Mouse (Mus musculus): ENCODE data around the gene Ammecr1. TPM values are rescaled to one million over a fixed set of nuclear protein-coding genes. Genes with fewer than 3 reads are reported as not detected.

Ammecr1 gene
- total and polyA plus RNA-seq, 2 experiments, result 0.39 to 0.83 TPM

DNA sequence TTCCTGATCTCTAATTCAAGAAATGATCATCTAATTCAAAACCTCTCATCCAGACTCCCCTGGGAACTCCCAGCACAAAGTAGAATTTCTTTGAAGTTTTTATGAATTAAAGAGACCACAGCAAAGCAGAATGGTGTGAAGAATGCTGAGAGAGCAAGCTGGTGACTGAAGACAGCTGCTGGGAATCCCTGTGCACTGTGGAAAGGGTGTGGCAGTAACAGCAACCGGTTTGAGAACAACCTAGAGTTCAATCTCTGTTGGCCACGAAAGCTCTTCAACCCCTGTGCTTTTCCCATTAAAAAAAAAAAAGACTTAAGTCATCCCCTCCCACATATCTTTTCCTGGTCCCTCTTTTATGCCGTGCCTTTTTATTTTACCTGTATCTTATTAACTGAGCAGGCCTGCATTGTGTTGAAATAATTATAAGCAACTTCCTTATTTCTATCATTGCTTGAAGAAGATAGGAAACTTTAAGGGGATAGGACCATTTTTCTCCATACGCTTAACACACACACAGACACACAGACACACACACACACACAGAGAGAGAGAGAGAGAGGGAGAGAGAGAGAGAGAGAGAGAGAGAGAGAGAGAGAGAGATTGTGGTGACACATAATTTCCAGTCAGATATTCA is 6.7 kb downstream of the Ammecr1 start:
- DNase-seq (ENCODE audit: extremely low read depth, low read depth, low spot score), result no peak
- no peaks in the 10 kb centered on the region for H3K36me3 ChIP-seq (ENCODE audit: control insufficient read depth, insufficient read depth, low read length)
- no peaks in the 10 kb centered on the region for H3K79me2 ChIP-seq (ENCODE audit: control insufficient read depth, insufficient read depth, low read length)
- H3K27me3 ChIP-seq (ENCODE audit: control insufficient read depth, insufficient read depth, low read length), result no peaks in the 10 kb centered on the region
- no peak overlapping the region for H3K9ac ChIP-seq (ENCODE audit: low read depth, low read length)
- no peaks in the 10 kb centered on the region for H3K4me1 ChIP-seq (ENCODE audit: control insufficient read depth, insufficient read depth, low read length)
- no peak overlapping the region for H3K4me3 ChIP-seq (ENCODE audit: insufficient read depth, low read depth, low read length)
- no peak for TF ChIP-seq POLR2A (IDR thresholded peaks at IDR 0.05; ENCODE audit: extremely low read depth, insufficient read depth, low read length)
- TF ChIP-seq CTCF (IDR thresholded peaks at IDR 0.05; ENCODE audit: low read depth, low read length), result no peak
- WGBS, result 83% methylated on average over 4 of the region's 4 CpGs
- H3K27ac ChIP-seq (replicated peaks; ENCODE audit: insufficient read depth, low read depth, low read length), result no peak overlapping the region

DNA sequence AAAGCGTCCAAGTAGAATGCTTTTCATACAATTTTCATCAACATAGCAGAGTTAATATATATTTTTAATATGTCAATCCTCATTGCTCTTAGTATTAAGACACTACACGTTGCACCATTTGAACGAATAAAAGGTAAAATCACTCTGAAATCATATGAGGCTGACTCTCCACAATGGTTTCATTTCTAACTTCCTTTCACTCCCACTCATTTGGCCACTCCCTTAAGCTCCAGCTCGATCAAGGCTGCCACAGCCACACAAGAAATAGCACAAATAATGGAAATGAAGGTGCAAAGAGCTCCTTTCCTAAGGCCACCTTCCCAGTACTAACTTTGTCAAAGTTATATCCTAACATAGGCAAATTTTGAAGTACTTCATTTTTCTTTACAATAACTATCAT is 38.1 kb downstream of the Ammecr1 start:
- Histone ChIP-seq H3K4me3 (ENCODE audit: insufficient read depth, low read depth, low read length) (no peak overlapping the region), H3K4me1 (ENCODE audit: control insufficient read depth, insufficient read depth, low read length) (no peaks in the 10 kb centered on the region), H3K9ac (ENCODE audit: low read depth, low read length) (no peak overlapping the region), H3K79me2 (ENCODE audit: control insufficient read depth, insufficient read depth, low read length) (no peaks in the 10 kb centered on the region), H3K27me3 (ENCODE audit: control insufficient read depth, insufficient read depth, low read length) (no peaks in the 10 kb centered on the region), H3K36me3 (ENCODE audit: control insufficient read depth, insufficient read depth, low read length) (no peaks in the 10 kb centered on the region), H3K27ac (replicated peaks; ENCODE audit: insufficient read depth, low read depth, low read length) (no peak overlapping the region)
- TF ChIP-seq CTCF (IDR thresholded peaks at IDR 0.05; ENCODE audit: low read depth, low read length), result no peak
- TF ChIP-seq POLR2A (IDR thresholded peaks at IDR 0.05; ENCODE audit: extremely low read depth, insufficient read depth, low read length), result no peak
- 69% methylated on average over 4 of the region's 4 CpGs for WGBS
- DNase-seq (ENCODE audit: extremely low read depth, low read depth, low spot score), result no peak

DNA sequence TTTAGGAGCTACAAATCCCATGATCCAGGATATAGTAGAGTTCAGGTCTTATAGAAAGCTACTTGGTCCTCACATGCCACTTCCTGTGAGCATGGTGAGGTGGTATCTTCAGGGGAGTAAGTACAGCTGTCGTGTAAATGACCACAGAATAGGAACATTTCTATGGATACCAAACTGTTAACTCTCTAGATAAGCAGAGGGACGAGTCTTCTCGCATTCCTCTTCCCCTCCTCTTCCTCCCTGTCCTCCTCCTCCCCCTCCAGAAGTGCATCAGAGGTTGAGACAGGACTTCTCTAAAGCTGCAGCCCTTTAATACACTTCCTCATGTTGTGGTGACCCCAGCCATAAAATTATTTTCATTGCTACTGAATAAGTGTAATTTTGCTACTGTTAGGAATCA is 49.1 kb downstream of the Ammecr1 start:
- DNase-seq (ENCODE audit: extremely low read depth, low read depth, low spot score), result no peak
- H3K36me3 ChIP-seq (ENCODE audit: control insufficient read depth, insufficient read depth, low read length), result no peaks in the 10 kb centered on the region
- H3K4me3 ChIP-seq (ENCODE audit: insufficient read depth, low read depth, low read length), result no peak overlapping the region
- no peak for TF ChIP-seq CTCF (IDR thresholded peaks at IDR 0.05; ENCODE audit: low read depth, low read length)
- TF ChIP-seq POLR2A (IDR thresholded peaks at IDR 0.05; ENCODE audit: extremely low read depth, insufficient read depth, low read length), result no peak
- no peak overlapping the region for H3K9ac ChIP-seq (ENCODE audit: low read depth, low read length)
- WGBS, result 71% methylated on average over 3 of the region's 3 CpGs
- H3K79me2 ChIP-seq (ENCODE audit: control insufficient read depth, insufficient read depth, low read length), result no peaks in the 10 kb centered on the region
- H3K27ac ChIP-seq (replicated peaks; ENCODE audit: insufficient read depth, low read depth, low read length), result no peak overlapping the region
- H3K27me3 ChIP-seq (ENCODE audit: control insufficient read depth, insufficient read depth, low read length), result no peaks in the 10 kb centered on the region
- H3K4me1 ChIP-seq (ENCODE audit: control insufficient read depth, insufficient read depth, low read length), result no peaks in the 10 kb centered on the region

DNA sequence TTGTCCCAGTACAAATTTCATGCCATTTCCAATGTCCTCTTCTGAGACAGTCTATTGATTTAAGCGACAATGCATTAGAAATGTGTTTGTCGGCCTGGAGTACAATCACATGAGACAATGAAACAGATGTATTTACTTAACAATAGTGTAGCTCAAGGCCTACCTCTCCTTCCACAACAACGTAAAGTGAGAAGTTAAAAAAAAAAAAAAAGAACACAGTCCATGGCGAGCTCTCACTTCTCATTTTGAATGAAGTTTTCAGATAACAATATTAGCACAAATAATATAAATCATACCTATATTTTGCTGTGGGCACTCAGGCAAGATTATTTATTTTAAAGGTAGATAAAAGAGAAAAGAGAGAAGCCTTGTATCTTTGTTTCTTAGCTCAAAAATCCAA is 49.8 kb downstream of the Ammecr1 start:
- Histone ChIP-seq H3K27ac (replicated peaks; ENCODE audit: insufficient read depth, low read depth, low read length) (no peak overlapping the region), H3K79me2 (ENCODE audit: control insufficient read depth, insufficient read depth, low read length) (no peaks in the 10 kb centered on the region), H3K27me3 (ENCODE audit: control insufficient read depth, insufficient read depth, low read length) (no peaks in the 10 kb centered on the region), H3K4me1 (ENCODE audit: control insufficient read depth, insufficient read depth, low read length) (no peaks in the 10 kb centered on the region), H3K36me3 (ENCODE audit: control insufficient read depth, insufficient read depth, low read length) (no peaks in the 10 kb centered on the region), H3K9ac (ENCODE audit: low read depth, low read length) (no peak overlapping the region), H3K4me3 (ENCODE audit: insufficient read depth, low read depth, low read length) (no peak overlapping the region)
- TF ChIP-seq CTCF (IDR thresholded peaks at IDR 0.05; ENCODE audit: low read depth, low read length) (no peak), POLR2A (IDR thresholded peaks at IDR 0.05; ENCODE audit: extremely low read depth, insufficient read depth, low read length) (no peak)
- DNase-seq (ENCODE audit: extremely low read depth, low read depth, low spot score), result no peak
- 80% methylated on average over 4 of the region's 4 CpGs for WGBS

DNA sequence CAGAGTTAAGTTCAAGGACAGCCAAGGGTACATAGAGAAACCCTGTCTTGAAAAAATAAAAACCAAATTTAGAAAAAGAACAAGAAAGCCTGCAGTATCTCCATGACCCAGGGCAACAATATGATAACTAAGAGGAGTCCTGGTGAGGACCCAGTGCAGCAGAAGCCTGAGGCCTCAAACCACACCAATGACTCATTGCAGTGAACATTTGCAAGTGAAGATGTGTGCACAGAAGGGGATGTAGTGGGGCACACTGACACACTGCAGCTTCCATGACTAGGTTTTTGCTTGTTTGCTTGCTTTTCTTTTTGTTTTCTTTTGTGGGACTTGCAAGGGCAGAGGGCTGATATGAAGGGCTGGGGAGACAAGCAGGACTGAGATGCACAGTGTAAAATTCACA is 52.3 kb downstream of the Ammecr1 start:
- Histone ChIP-seq H3K79me2 (ENCODE audit: control insufficient read depth, insufficient read depth, low read length) (no peaks in the 10 kb centered on the region), H3K27ac (replicated peaks; ENCODE audit: insufficient read depth, low read depth, low read length) (no peak overlapping the region), H3K27me3 (ENCODE audit: control insufficient read depth, insufficient read depth, low read length) (no peaks in the 10 kb centered on the region), H3K36me3 (ENCODE audit: control insufficient read depth, insufficient read depth, low read length) (no peaks in the 10 kb centered on the region), H3K9ac (ENCODE audit: low read depth, low read length) (no peak overlapping the region), H3K4me1 (ENCODE audit: control insufficient read depth, insufficient read depth, low read length) (no peaks in the 10 kb centered on the region), H3K4me3 (ENCODE audit: insufficient read depth, low read depth, low read length) (no peak overlapping the region)
- no peak for TF ChIP-seq POLR2A (IDR thresholded peaks at IDR 0.05; ENCODE audit: extremely low read depth, insufficient read depth, low read length)
- TF ChIP-seq CTCF (IDR thresholded peaks at IDR 0.05; ENCODE audit: low read depth, low read length), result no peak
- DNase-seq (ENCODE audit: extremely low read depth, low read depth, low spot score), result no peak

DNA sequence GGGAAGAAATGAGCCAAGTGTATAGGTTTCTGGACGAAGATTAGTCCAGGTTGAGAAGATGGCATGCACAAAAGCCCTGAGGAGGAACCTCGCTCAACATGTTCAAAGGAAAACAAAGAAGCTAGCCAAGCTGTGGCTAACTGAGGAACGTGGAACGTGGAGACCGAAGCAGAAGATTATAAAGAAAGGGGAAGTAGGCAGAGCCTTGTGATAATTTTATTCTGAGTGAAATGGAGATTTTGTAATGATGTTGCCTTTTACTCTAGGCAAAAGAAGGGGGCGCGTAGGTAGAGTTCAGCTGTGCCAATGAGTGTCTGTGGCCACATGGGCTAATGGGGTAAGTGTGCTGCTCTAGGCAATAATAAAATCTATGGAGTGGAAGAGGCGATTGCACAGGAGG is 62.7 kb downstream of the Ammecr1 start:
- Histone ChIP-seq H3K4me3 (ENCODE audit: insufficient read depth, low read depth, low read length) (no peak overlapping the region), H3K9ac (ENCODE audit: low read depth, low read length) (no peak overlapping the region), H3K27me3 (ENCODE audit: control insufficient read depth, insufficient read depth, low read length) (no peaks in the 10 kb centered on the region), H3K27ac (replicated peaks; ENCODE audit: insufficient read depth, low read depth, low read length) (no peak overlapping the region), H3K4me1 (ENCODE audit: control insufficient read depth, insufficient read depth, low read length) (peaks cover 6% of the 10 kb centered on the region; the same call in 1 of the 2 replicates), H3K36me3 (ENCODE audit: control insufficient read depth, insufficient read depth, low read length) (no peaks in the 10 kb centered on the region), H3K79me2 (ENCODE audit: control insufficient read depth, insufficient read depth, low read length) (no peaks in the 10 kb centered on the region)
- 89% methylated on average over 8 of the region's 8 CpGs for WGBS
- no peak for DNase-seq (ENCODE audit: extremely low read depth, low read depth, low spot score)
- TF ChIP-seq POLR2A (IDR thresholded peaks at IDR 0.05; ENCODE audit: extremely low read depth, insufficient read depth, low read length), result no peak
- no peak for TF ChIP-seq CTCF (IDR thresholded peaks at IDR 0.05; ENCODE audit: low read depth, low read length)

Data from liver, adult 2 months (tissue).